Mouse (Mus musculus): ENCODE measurements around the gene Irf6. TPM values are rescaled to one million over a fixed set of nuclear protein-coding genes. Genes with fewer than 3 reads are reported as not detected.

The Irf6 gene
- polyA plus RNA-seq, 1 experiment from 2014 or later, result 1.8 TPM

DNA sequence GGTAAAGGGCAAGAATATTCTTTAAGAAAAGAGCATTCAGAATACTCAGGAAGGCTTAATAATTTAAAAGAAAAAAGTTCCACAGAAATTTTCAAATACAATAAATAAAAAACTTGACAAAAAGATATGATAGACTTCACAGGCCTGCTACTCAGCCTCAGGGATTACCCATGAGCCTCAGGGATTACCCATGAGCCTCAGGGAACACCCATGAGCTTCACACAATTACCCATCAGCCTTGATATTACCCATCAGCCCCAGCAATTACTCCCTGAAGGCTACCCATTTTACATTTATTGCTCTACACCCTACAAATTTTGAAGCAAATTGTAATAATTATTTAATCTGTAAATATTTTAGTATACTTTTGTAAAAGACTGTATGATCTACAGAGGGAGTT is 20.5 kb upstream of the Irf6 start:
- no peak overlapping the region for H3K9ac ChIP-seq
- H3K27ac ChIP-seq, result no peak overlapping the region
- peaks cover 23% of the 10 kb centered on the region for H3K4me1 ChIP-seq (replicated peaks)
- ATAC-seq (ENCODE audit: low read depth) (no peak), DNase-seq (no peak)
- no peak overlapping the region for H3K4me3 ChIP-seq (replicated peaks)
- H3K9me3 ChIP-seq (replicated peaks), result no peaks in the 10 kb centered on the region
- H3K36me3 ChIP-seq, result peaks cover 8% of the 10 kb centered on the region
- 0 out of 2 replicates have a peak, but pooled peaks cover 3% of the 10 kb centered on the region for H3K27me3 ChIP-seq
- H3K4me2 ChIP-seq, result no peak overlapping the region

GRCm38 (mm10) chr1:193133726-193134125 is 19.2 kb upstream of the Irf6 start:
- 41% methylated on average over 1 of the region's 1 CpGs for WGBS (ENCODE audit: insufficient replicate concordance)
- Histone ChIP-seq H3K9me3 (replicated peaks) (no peaks in the 10 kb centered on the region), H3K4me2 (no peak overlapping the region), H3K9ac (no peak overlapping the region), H3K36me3 (no peaks in the 10 kb centered on the region), H3K27me3 (0 out of 2 replicates have a peak, but pooled peaks cover 8% of the 10 kb centered on the region), H3K4me1 (replicated peaks) (peaks cover 16% of the 10 kb centered on the region), H3K27ac (no peak overlapping the region), H3K4me3 (replicated peaks) (no peak overlapping the region)
- DNase-seq, result no peak
- ATAC-seq (ENCODE audit: low read depth), result no peak

- H3K27ac ChIP-seq, result no peak overlapping the region
- no peak for DNase-seq
These were observed 14.8 kb upstream of the Irf6 start for GRCm38 (mm10) chr1:193138087-193138486.

DNA sequence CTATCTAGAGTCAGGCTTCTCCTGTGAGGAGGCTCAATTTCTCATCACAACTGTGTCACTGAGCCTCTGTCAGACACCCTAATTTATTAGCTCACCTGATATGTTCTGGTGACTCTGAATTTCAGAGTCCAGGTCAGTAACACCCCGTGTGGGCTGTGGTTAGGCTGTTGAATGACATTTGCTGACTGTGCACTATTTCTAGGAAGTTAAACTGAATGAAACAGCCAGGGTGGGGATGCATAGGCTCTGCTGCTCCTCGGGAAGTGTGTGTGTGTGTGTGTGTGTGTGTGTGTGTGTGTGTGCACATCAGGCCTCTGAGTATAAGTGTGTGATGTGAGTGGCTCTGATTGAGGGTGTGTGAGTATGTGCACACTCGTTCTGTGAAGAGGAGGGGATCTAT is 14.2 kb upstream of the Irf6 start:
- Histone ChIP-seq H3K9me3 (replicated peaks) (no peaks in the 10 kb centered on the region), H3K9ac (no peak overlapping the region), H3K4me1 (replicated peaks) (no peaks in the 10 kb centered on the region), H3K36me3 (no peaks in the 10 kb centered on the region), H3K4me2 (no peak overlapping the region), H3K4me3 (replicated peaks) (no peak overlapping the region), H3K27me3 (0 out of 2 replicates have a peak, but pooled peaks cover 9% of the 10 kb centered on the region), H3K27ac (no peak overlapping the region)
- ATAC-seq (ENCODE audit: low read depth), result no peak
- WGBS (ENCODE audit: insufficient replicate concordance), result 25% methylated on average over 3 of the region's 3 CpGs
- DNase-seq, result no peak

More at GRCm38 (mm10) chr1:193138087-193138486, 14.8 kb upstream of the Irf6 start:
- Histone ChIP-seq H3K27me3 (0 out of 2 replicates have a peak, but pooled peaks cover 9% of the 10 kb centered on the region), H3K4me3 (replicated peaks) (no peak overlapping the region), H3K4me1 (replicated peaks) (no peaks in the 10 kb centered on the region), H3K36me3 (no peaks in the 10 kb centered on the region), H3K4me2 (no peak overlapping the region), H3K9me3 (replicated peaks) (no peaks in the 10 kb centered on the region), H3K9ac (no peak overlapping the region)
- WGBS (ENCODE audit: insufficient replicate concordance), result 30% methylated on average over 7 of the region's 7 CpGs
- no peak for ATAC-seq (ENCODE audit: low read depth)

DNA sequence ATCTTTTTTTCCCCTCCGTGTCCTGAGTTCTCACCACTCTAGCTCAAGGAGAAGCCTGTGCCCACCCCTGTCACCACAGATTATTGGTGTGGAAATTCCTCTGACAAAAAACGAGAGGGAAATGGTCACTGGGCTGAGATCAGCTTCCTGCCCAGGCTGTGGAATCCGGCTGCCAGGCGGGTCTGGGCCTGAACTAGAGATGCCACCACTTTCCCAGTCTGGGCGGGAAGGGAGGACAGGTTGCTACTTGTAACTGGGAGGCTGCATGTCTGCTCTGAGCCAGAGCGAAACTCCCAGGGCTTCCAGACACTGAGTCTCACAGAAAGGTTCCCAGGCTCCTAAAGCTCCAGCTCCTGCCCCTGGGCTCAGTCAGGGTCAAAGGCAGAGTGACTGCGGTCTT is 11.8 kb upstream of the Irf6 start:
- H3K36me3 ChIP-seq, result no peaks in the 10 kb centered on the region
- DNase-seq, result no peak
- no peak overlapping the region for H3K4me3 ChIP-seq (replicated peaks)
- WGBS (ENCODE audit: insufficient replicate concordance), result 69% methylated on average over 7 of the region's 7 CpGs
- no peak overlapping the region for H3K4me2 ChIP-seq
- H3K9me3 ChIP-seq (replicated peaks), result no peaks in the 10 kb centered on the region
- H3K9ac ChIP-seq, result no peak overlapping the region
- H3K27me3 ChIP-seq, result 0 out of 2 replicates have a peak, but pooled peaks cover 6% of the 10 kb centered on the region
- no peak for ATAC-seq (ENCODE audit: low read depth)
- H3K4me1 ChIP-seq (replicated peaks), result no peaks in the 10 kb centered on the region
- no peak overlapping the region for H3K27ac ChIP-seq

DNA sequence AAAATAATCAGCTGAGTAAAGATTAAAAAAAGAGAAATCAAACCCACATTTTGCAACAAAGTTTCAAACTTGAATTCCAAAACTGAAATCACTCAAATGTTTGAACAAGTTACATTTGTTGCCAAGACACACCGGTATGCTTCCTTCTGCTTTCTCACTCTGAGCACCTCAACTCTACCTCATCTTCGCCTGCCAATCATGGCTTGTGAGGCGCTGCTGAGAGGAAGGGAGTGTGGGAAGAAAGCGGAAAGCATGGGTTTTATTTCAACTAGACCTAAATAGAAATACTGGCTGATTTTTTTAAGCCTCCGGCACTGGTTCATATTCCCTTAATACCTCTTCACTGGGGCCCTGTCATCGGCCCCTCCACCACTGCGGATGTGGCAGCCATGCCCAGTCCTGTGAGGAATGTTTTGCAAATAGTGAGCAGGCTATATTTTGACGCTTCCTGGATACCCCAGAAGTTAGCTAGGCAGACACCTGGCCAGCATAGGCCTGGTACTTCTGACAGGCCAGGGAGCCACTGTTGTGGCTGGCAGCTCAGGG is 10.3 kb upstream of the Irf6 start:
- Histone ChIP-seq H3K4me2 (no peak overlapping the region), H3K4me3 (replicated peaks) (no peak overlapping the region), H3K36me3 (no peaks in the 10 kb centered on the region), H3K9ac (no peak overlapping the region), H3K9me3 (replicated peaks) (no peaks in the 10 kb centered on the region), H3K4me1 (replicated peaks) (no peaks in the 10 kb centered on the region), H3K27me3 (0 out of 2 replicates have a peak, but pooled peaks cover 6% of the 10 kb centered on the region), H3K27ac (no peak overlapping the region)
- WGBS (ENCODE audit: insufficient replicate concordance), result 52% methylated on average over 8 of the region's 8 CpGs
- ATAC-seq (ENCODE audit: low read depth) (no peak), DNase-seq (no peak)

DNA sequence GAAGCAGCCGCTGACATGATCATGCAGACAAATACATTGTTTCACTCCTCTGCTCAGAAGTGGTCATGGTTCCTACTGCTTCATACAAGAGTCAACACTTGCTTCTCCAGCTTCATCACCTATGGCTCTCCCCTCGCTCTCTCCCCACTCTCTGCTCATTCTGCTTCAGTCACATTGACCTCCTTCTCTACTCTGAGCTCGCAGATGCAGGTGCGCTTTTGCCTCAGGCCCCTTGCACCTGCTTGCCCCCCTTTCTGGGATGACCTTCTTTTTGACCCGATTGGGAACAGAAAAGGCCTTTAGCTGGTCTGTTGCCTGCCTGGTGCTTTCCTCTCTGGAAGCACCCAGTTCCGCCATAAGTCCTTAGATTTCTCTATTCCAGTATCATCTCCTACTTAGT is 8.4 kb upstream of the Irf6 start:
- Histone ChIP-seq H3K9me3 (replicated peaks) (no peaks in the 10 kb centered on the region), H3K27ac (no peak overlapping the region), H3K4me1 (replicated peaks) (no peaks in the 10 kb centered on the region), H3K27me3 (peaks cover 5% of the 10 kb centered on the region; the same call in 1 of the 2 replicates), H3K9ac (no peak overlapping the region), H3K4me2 (no peak overlapping the region), H3K36me3 (no peaks in the 10 kb centered on the region), H3K4me3 (replicated peaks) (no peak overlapping the region)
- DNase-seq, result no peak
- no peak for ATAC-seq (ENCODE audit: low read depth)
- WGBS (ENCODE audit: insufficient replicate concordance), result 75% methylated on average over 6 of the region's 6 CpGs

DNA sequence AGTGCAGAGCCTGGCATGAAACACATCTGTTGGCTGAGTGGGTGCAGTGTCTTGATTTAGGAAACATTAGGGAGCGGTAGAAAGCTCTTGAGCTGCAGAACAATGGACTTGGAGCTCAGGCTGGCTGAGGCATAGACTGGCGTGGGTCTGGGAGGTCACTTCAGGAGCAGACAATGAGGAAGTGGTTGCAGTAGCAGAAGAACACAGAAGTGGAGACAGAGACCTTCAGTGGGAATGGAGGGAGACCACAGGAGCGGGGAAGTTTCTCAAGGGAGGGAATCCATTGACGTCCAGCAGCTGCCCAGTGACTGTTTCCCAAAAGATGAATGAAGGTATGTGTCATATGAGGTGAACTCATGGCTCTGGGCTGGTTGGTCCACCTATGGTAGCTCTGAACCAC is 7.8 kb upstream of the Irf6 start:
- H3K4me3 ChIP-seq (replicated peaks), result no peak overlapping the region
- no peaks in the 10 kb centered on the region for H3K9me3 ChIP-seq (replicated peaks)
- H3K27ac ChIP-seq, result no peak overlapping the region
- no peak overlapping the region for H3K9ac ChIP-seq
- no peaks in the 10 kb centered on the region for H3K36me3 ChIP-seq
- no peak for ATAC-seq (ENCODE audit: low read depth)
- WGBS (ENCODE audit: insufficient replicate concordance), result 39% methylated on average over 4 of the region's 4 CpGs
- H3K4me2 ChIP-seq, result no peak overlapping the region
- no peaks in the 10 kb centered on the region for H3K4me1 ChIP-seq (replicated peaks)
- DNase-seq, result no peak
- peaks cover 8% of the 10 kb centered on the region; the same call in 1 of the 2 replicates for H3K27me3 ChIP-seq

DNA sequence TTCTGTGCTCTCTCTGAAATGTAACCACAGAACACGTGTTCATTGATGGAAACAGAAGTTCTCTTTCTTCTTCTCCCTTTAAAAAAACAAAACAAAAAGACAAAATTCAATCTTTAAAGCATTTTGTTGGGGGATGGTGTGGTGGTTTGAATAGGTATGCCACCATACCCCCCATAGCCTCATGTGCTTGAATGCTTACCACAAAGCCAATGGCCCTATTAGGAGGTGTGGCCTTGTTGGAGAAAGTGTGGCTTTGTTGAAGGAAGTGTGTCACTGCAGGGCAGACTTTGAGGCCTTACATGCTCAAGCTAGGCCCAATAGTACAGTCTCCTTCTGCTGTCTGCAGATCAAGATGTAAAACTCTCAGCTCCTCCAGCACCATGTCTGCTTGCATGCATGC is 6.5 kb upstream of the Irf6 start:
- Histone ChIP-seq H3K9me3 (replicated peaks) (no peaks in the 10 kb centered on the region), H3K27me3 (peaks cover 17% of the 10 kb centered on the region), H3K9ac (no peak overlapping the region), H3K4me2 (no peak overlapping the region), H3K36me3 (no peaks in the 10 kb centered on the region), H3K4me1 (replicated peaks) (no peaks in the 10 kb centered on the region), H3K4me3 (replicated peaks) (no peak overlapping the region), H3K27ac (no peak overlapping the region)
- 39% methylated on average over 1 of the region's 1 CpGs for WGBS (ENCODE audit: insufficient replicate concordance)
- no peak for ATAC-seq (ENCODE audit: low read depth)
- DNase-seq, result no peak

DNA sequence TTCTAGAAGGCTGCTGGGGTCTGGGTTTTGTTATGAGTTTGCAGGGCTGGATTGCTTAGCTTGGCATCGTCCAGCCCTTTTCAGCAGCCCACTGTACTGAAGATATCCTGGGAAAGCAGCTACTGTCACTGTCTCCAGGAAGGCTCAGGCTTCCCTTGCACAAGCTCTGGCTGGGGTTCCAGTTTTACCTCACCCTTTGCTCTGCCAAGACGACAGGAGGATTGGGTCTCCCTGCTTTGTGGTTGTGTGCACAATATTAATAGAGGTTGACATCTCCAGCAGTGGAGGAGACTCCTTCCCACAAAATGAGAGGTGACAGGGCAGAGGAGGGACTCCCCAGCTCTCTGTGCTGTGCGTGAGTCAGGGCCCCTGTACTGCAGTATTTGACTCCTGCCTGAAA is 3.7 kb upstream of the Irf6 start:
- H3K4me2 ChIP-seq, result no peak overlapping the region
- H3K36me3 ChIP-seq, result no peaks in the 10 kb centered on the region
- no peak overlapping the region for H3K9ac ChIP-seq
- no peak for ATAC-seq (ENCODE audit: low read depth)
- WGBS (ENCODE audit: insufficient replicate concordance), result 45% methylated on average over 3 of the region's 3 CpGs
- peaks cover 46% of the 10 kb centered on the region for H3K27me3 ChIP-seq
- no peak for DNase-seq
- H3K4me3 ChIP-seq (replicated peaks), result no peak overlapping the region
- peaks cover 16% of the 10 kb centered on the region for H3K4me1 ChIP-seq (replicated peaks)
- no peak overlapping the region for H3K27ac ChIP-seq
- no peaks in the 10 kb centered on the region for H3K9me3 ChIP-seq (replicated peaks)

DNA sequence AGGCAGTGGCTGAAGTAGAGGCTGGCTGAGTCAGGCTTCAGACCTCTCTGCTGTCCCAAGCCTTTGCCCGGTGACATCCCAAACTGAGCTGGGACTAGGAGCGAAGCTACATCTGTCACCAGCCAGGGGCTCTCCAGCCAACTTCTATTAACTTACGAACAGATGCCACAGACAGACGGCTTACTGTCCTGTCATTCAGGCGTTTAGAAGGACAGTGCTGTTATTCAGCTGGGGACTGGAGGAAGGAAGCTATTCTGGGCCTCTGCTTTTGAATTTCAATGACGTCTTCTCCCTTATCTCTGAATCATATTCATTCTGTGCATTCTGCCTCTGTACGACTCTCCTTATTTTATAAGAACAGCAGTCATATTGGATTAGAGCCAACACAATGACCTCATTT is 1.8 kb upstream of the Irf6 start:
- ATAC-seq (ENCODE audit: low read depth) (no peak), DNase-seq (no peak)
- no peak overlapping the region for H3K4me2 ChIP-seq
- H3K36me3 ChIP-seq, result no peaks in the 10 kb centered on the region
- no peaks in the 10 kb centered on the region for H3K9me3 ChIP-seq (replicated peaks)
- H3K4me3 ChIP-seq (replicated peaks), result no peak overlapping the region
- WGBS (ENCODE audit: insufficient replicate concordance), result 32% methylated on average over 7 of the region's 7 CpGs
- no peak overlapping the region for H3K27ac ChIP-seq
- H3K9ac ChIP-seq, result no peak overlapping the region
- H3K27me3 ChIP-seq, result peaks cover 51% of the 10 kb centered on the region
- H3K4me1 ChIP-seq (replicated peaks), result peaks cover 22% of the 10 kb centered on the region

- Histone ChIP-seq H3K9ac (no peak overlapping the region), H3K4me1 (replicated peaks) (peaks cover 33% of the 10 kb centered on the region), H3K27ac (no peak overlapping the region), H3K36me3 (no peaks in the 10 kb centered on the region), H3K4me2 (peak overlapping the region; percentile 57), H3K27me3 (peaks cover 51% of the 10 kb centered on the region), H3K9me3 (replicated peaks) (no peaks in the 10 kb centered on the region), H3K4me3 (replicated peaks) (peak overlapping the region; percentile 50)
- WGBS (ENCODE audit: insufficient replicate concordance), result 46% methylated on average over 16 of the region's 16 CpGs
- ATAC-seq (ENCODE audit: low read depth) (no peak), DNase-seq (no peak)
These were observed 650 bp downstream of the Irf6 start for GRCm38 (mm10) chr1:193153561-193153960.
